8 mouse cellular contexts compared by ENCODE assay signal in genomic region chr5:23684517-23684916, GRCm38 (mm10). TPM values are rescaled to one million over a fixed set of nuclear protein-coding genes. Genes with fewer than 3 reads are reported as not detected.
A peak's percentile ranks its signal among the peaks of the same experiment; 100 is the strongest.
DNase-seq lines count a peak whose midpoint lies in the region; ATAC-seq and TF ChIP-seq lines count a peak whose summit lies in the region.

Gene Srpk2 (minus strand): TSS chr5:23684617.

- no peaks in the 10 kb centered on the region for H3K9me3 ChIP-seq in G1E (replicated peaks)
- H3K9me3 ChIP-seq in forebrain, embryonic 12.5 days, result no peaks in the 10 kb centered on the region
- H3K9me3 ChIP-seq in limb, embryonic 12.5 days, result no peaks in the 10 kb centered on the region

- WGBS in forebrain, embryonic 12.5 days, result 78% methylated on average over 1 of the region's 1 CpGs
- 66% methylated on average over 1 of the region's 1 CpGs for WGBS in limb, embryonic 12.5 days

- DNase-seq in A20 (ENCODE audit: low read depth, low spot score), result peak; percentile 1
- no peak for DNase-seq in G1E (ENCODE audit: low spot score)
- no peak for DNase-seq in heart, postnatal 25 days (ENCODE audit: low spot score)
- no peak for DNase-seq in embryo, embryonic 9.5 days (ENCODE audit: extremely low spot score)
- DNase-seq in B cell, adult 2 months, result no peak
- no peak for DNase-seq in right cerebral cortex, postnatal 4 days

- peaks cover 2% of the 10 kb centered on the region for H3K4me1 ChIP-seq in G1E (ENCODE audit: insufficient read depth, low read depth, low read length)
- H3K4me1 ChIP-seq in forebrain, embryonic 12.5 days, result no peaks in the 10 kb centered on the region
- H3K4me1 ChIP-seq in limb, embryonic 12.5 days (replicated peaks), result no peaks in the 10 kb centered on the region

- TF ChIP-seq CTCF in G1E (IDR thresholded peaks at IDR 0.05; ENCODE audit: low read depth, low read length), result no peak

- no peak for ATAC-seq in G1E (ENCODE audit: extremely low read depth, insufficient number of reproducible peaks, low FRiP score, poor library complexity, severe bottlenecking)
- ATAC-seq in forebrain, embryonic 12.5 days (ENCODE audit: low FRiP score), result no peak
- no peak for ATAC-seq in limb, embryonic 12.5 days (ENCODE audit: insufficient number of reproducible peaks, insufficient read depth, low FRiP score, low TSS enrichment, low read depth)

- H3K27ac ChIP-seq in forebrain, embryonic 12.5 days, result no peak within 1 kb of the TSS
- H3K27ac ChIP-seq in limb, embryonic 12.5 days, result no peak within 1 kb of the TSS

- H3K9ac ChIP-seq in forebrain, embryonic 12.5 days, result no peak within 1 kb of the TSS
- H3K9ac ChIP-seq in limb, embryonic 12.5 days (replicated peaks), result no peak within 1 kb of the TSS

- no peak within 1 kb of the TSS for H3K4me3 ChIP-seq in G1E (ENCODE audit: low read depth, low read length)
- no peak within 1 kb of the TSS for H3K4me3 ChIP-seq in forebrain, embryonic 12.5 days (replicated peaks)
- no peak within 1 kb of the TSS for H3K4me3 ChIP-seq in limb, embryonic 12.5 days (replicated peaks)

- H3K36me3 ChIP-seq in G1E (replicated peaks), result no peaks in the 10 kb centered on the region
- H3K36me3 ChIP-seq in forebrain, embryonic 12.5 days (replicated peaks), result no peaks in the 10 kb centered on the region
- H3K36me3 ChIP-seq in limb, embryonic 12.5 days, result no peaks in the 10 kb centered on the region

- peaks cover 18% of the 10 kb centered on the region for H3K27me3 ChIP-seq in G1E (ENCODE audit: insufficient read depth, low read length)
- no peaks in the 10 kb centered on the region for H3K27me3 ChIP-seq in forebrain, embryonic 12.5 days
- H3K27me3 ChIP-seq in limb, embryonic 12.5 days, result no peaks in the 10 kb centered on the region

- no peak within 1 kb of the TSS for H3K4me2 ChIP-seq in forebrain, embryonic 12.5 days
- H3K4me2 ChIP-seq in limb, embryonic 12.5 days, result no peak within 1 kb of the TSS

- intact Hi-C loops in heart, postnatal 25 days (cut with DNase I), result no loop called here

RNA-seq across cellular contexts. Expression of gene Srpk2, which starts in this region (rescaled TPM):
- total RNA-seq in G1E (2014; fragmentation: Nextera tagmentation) (63.5 and 65.6 TPM in 2 replicates), G1E (2017) (65.8 and 76.4 TPM in 2 replicates)
- polyA plus RNA-seq in G1E (2012), result 10.1 and 11.1 TPM in 2 replicates
- polyA plus RNA-seq in forebrain, embryonic 12.5 days (2016; fragmentation: Nextera tagmentation; extraction: Ambion mirVana), result 71.4 and 78.3 TPM in 2 replicates
- 10 to 100 TPM; 39.9 to 40.4 TPM for total RNA-seq in heart, postnatal 25 days (2021)
- 63.0 and 65.7 TPM in 2 replicates for polyA plus RNA-seq in limb, embryonic 12.5 days (2016; fragmentation: Nextera tagmentation; extraction: Ambion mirVana)
